Mouse (Mus musculus) heart, embryonic 16.5 days (tissue): ENCODE data around the gene Nkpd1. TPM values are rescaled to one million over a fixed set of nuclear protein-coding genes. Genes with fewer than 3 reads are reported as not detected.

ENCODE experiments used
- ATAC-seq: fragments of 200-750 bp; cut with Nextera tagmentation; replicated peaks from 2 replicates; pipeline ENCODE4 v1.8.0; 2017; ENCODE audit warnings: moderate number of reproducible peaks; ENCODE audit not compliant: insufficient read depth, low FRiP score; ENCODE audit errors: extremely low read depth
- H3K27ac ChIP-seq: fragments of 300-500 bp; sonication (generic); 2 replicates; pipeline ENCODE4 v1.5.1; 2014; ENCODE audit warnings: mild to moderate bottlenecking, low read length, control low read depth, moderate library complexity
- H3K27me3 ChIP-seq: fragments of 300-500 bp; sonication (generic); 2 replicates; pipeline ENCODE4 v1.6.1; 2014; ENCODE audit warnings: low read length, mixed read lengths; ENCODE audit not compliant: control insufficient read depth, insufficient read depth
- H3K36me3 ChIP-seq: fragments of 300-500 bp; sonication (generic); 2 replicates; pipeline ENCODE4 v1.6.1; 2014; ENCODE audit not compliant: control insufficient read depth, insufficient read depth
- H3K4me1 ChIP-seq: fragments of 300-500 bp; sonication (generic); 2 replicates; pipeline ENCODE4 v1.6.1; 2014; ENCODE audit warnings: low read length, mixed read lengths; ENCODE audit not compliant: control insufficient read depth, insufficient read depth
- H3K4me2 ChIP-seq: fragments of 300-500 bp; sonication (generic); 2 replicates; pipeline ENCODE4 v1.6.1; 2014; ENCODE audit warnings: low read depth, mild to moderate bottlenecking, control low read depth, low read length
- H3K4me3 ChIP-seq: fragments of 300-500 bp; sonication (generic); 2 replicates; pipeline ENCODE4 v1.5.1; 2014; ENCODE audit warnings: mild to moderate bottlenecking, control low read depth, low read length
- H3K9ac ChIP-seq: fragments of 300-500 bp; sonication (generic); 2 replicates; pipeline ENCODE4 v1.6.1; 2014; ENCODE audit warnings: low read length, control low read depth
- H3K9me3 ChIP-seq: fragments of 300-500 bp; sonication (generic); replicated peaks from 2 replicates; pipeline ENCODE4 v1.6.1; 2016; ENCODE audit warnings: low read length; ENCODE audit not compliant: control insufficient read depth
- WGBS: fragments of 180-500 bp; shearing (Covaris S2); extraction: QIAGEN DNeasy Blood & Tissue Kit; methylation state at CpG from one replicate; pipeline ENCODE4 v1.1.7; 2014; 5-methylcytosine and 5-hydroxymethylcytosine counted together
- polyA plus RNA-seq: library from polyadenylated mRNA; unstranded; fragments of >200 nt; fragmentation: Nextera tagmentation; extraction: Ambion mirVana; gene quantifications from 2 replicates; pipeline ENCODE4 v1.2.1, GENCODE M21; 2015

Nkpd1 gene
- polyA plus RNA-seq, 1 experiment from 2014 or later: not detected

DNA sequence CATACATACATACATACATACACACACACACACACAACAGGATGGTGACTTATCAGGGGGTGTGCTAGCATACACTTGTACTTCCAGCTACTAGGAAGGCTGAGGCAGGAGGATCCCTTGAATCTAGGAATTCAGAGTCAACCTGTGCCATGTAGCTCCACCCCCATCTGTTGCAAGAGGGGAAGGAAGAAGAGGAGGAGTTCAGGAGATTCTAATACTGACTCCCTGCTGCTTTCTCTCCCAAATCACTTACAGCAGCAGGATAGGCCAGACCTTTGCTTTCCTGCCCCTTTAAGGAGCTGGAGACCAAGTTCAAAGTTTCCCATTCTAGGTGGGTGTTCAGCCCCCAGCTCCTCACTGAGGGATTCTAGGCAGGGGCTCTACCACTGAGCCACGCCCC is 32.1 kb upstream of the Nkpd1 start:
- H3K36me3 ChIP-seq: no peaks in the 10 kb centered on the region
- H3K27ac ChIP-seq: no peak overlapping the region
- H3K4me1 ChIP-seq: no peaks in the 10 kb centered on the region
- no peak overlapping the region for H3K9ac ChIP-seq
- H3K9me3 ChIP-seq: no peaks in the 10 kb centered on the region
- 100% methylated on average over 1 of the region's 1 CpGs for WGBS
- peaks cover 21% of the 10 kb centered on the region for H3K27me3 ChIP-seq
- no peak overlapping the region for H3K4me2 ChIP-seq
- ATAC-seq: no peak
- H3K4me3 ChIP-seq: no peak overlapping the region

DNA sequence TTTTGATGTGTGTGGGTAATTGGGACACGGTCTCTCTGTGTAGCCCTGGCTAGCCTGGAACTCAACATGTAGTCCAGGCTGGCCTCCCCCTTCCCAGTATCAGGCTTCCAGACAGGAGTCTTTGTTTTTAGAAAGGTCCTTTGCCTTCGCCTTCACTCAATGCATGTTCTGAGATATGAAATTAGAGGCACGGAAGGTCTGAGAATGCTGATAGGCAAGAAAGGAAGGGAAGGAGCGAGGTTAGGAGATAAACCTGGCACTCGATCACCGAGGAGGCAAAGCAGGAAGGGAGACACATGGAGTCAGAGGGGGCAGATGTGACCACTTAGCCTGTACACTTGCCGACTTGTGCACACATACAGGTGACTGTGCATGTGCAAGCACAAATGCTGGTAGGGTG is 31.1 kb upstream of the Nkpd1 start:
- no peaks in the 10 kb centered on the region for H3K36me3 ChIP-seq
- no peaks in the 10 kb centered on the region for H3K4me1 ChIP-seq
- no peaks in the 10 kb centered on the region for H3K9me3 ChIP-seq
- peaks cover 28% of the 10 kb centered on the region for H3K27me3 ChIP-seq
- WGBS: 71% methylated on average over 7 of the region's 7 CpGs
- H3K27ac ChIP-seq: no peak overlapping the region
- no peak overlapping the region for H3K4me2 ChIP-seq
- H3K9ac ChIP-seq: no peak overlapping the region
- no peak overlapping the region for H3K4me3 ChIP-seq
- ATAC-seq: no peak

- Histone ChIP-seq H3K4me2 (peak overlapping the region; percentile 43), H3K27me3 (peaks cover 28% of the 10 kb centered on the region)
- WGBS: 21% methylated on average over 31 of the region's 31 CpGs
Observed at GRCm38 (mm10) chr7:19489525-19489924, 28.1 kb upstream of the Nkpd1 start.

GRCm38 (mm10) chr7:19491731-19492130 is 25.9 kb upstream of the Nkpd1 start:
- peak; percentile 39 for ATAC-seq
- 3% methylated on average over 26 of the region's 26 CpGs for WGBS

More at GRCm38 (mm10) chr7:19489525-19489924, 28.1 kb upstream of the Nkpd1 start:
- peak overlapping the region; percentile 27; the same call in 1 of the 2 replicates for H3K4me3 ChIP-seq
- H3K4me1 ChIP-seq: peaks cover 3% of the 10 kb centered on the region
- H3K9me3 ChIP-seq: no peaks in the 10 kb centered on the region
- no peaks in the 10 kb centered on the region for H3K36me3 ChIP-seq
- ATAC-seq: 0 out of 2 replicates have a peak, but pooled peaks have one; percentile 10
- H3K27ac ChIP-seq: no peak overlapping the region
- H3K9ac ChIP-seq: no peak overlapping the region

DNA sequence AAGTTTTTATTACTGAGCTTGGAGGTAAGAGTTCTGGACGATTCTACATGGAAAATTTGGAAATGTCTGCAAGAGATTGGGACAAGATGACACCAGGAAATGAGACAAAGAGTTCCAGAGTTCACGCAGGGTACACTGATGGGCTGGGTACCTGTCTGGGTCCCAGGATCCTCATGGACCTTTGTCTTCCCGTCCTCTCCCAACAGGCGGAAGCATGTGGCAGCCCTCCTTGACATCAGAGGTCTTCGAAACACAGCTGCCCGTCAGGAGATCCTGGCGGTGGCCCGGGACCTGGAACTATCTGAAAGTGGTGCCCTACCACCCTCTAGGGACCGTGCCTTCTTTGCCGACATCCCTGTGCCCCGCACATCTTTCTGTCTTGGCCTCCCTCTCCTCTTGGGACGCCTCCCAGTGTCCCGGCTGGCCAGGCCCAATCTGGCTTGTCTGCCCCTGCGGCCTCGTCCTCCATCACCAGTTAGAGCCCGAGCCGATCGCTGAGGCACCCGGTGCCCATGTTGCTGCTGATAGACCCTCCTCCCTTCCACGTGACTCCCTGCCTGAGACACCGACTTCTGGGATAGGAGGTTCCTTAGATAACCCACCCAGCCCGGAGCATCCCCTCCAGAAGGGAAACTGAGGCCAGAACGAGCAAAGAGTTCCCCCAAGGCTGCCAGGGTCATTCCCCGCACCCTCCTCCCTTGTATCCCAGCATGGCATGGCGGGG is 22.7 kb upstream of the Nkpd1 start:
- 76% methylated on average over 25 of the region's 25 CpGs for WGBS
- Histone ChIP-seq H3K4me2 (no peak overlapping the region), H3K27me3 (peaks cover 11% of the 10 kb centered on the region), H3K9ac (no peak overlapping the region), H3K36me3 (no peaks in the 10 kb centered on the region), H3K4me1 (peaks cover 10% of the 10 kb centered on the region), H3K9me3 (no peaks in the 10 kb centered on the region), H3K4me3 (no peak overlapping the region), H3K27ac (no peak overlapping the region)
- ATAC-seq: no peak

More at GRCm38 (mm10) chr7:19491731-19492130, 25.9 kb upstream of the Nkpd1 start:
- Histone ChIP-seq H3K36me3 (no peaks in the 10 kb centered on the region), H3K9ac (peak overlapping the region; percentile 64), H3K27me3 (peaks cover 28% of the 10 kb centered on the region), H3K4me3 (peak overlapping the region; percentile 32), H3K27ac (no peak overlapping the region), H3K4me1 (peaks cover 10% of the 10 kb centered on the region), H3K4me2 (peak overlapping the region; percentile 63), H3K9me3 (no peaks in the 10 kb centered on the region)

GRCm38 (mm10) chr7:19495521-19496213 is 22.0 kb upstream of the Nkpd1 start:
- H3K9ac ChIP-seq: no peak overlapping the region
- 56% methylated on average over 20 of the region's 20 CpGs for WGBS

DNA sequence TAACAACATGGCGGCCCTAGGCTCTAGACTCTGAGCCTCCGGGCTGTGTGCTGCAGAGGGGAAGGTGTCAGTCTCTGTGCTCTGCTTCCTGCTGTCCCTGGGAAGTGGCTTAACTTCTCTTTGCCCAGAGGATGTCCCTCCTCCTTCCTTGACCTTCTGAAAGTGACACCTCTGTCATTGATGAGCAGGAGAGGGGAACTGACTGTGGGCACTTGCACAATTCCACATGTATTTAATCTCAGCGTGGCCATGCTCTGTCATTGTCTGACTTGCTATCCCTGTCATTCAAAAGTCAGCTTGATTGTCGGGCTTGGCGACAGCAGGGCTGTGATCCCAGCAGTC is 21.5 kb upstream of the Nkpd1 start:
- ATAC-seq: no peak
- Histone ChIP-seq H3K27me3 (peaks cover 3% of the 10 kb centered on the region; the same call in 1 of the 2 replicates), H3K27ac (no peak overlapping the region), H3K4me1 (peaks cover 10% of the 10 kb centered on the region), H3K9me3 (no peaks in the 10 kb centered on the region), H3K9ac (no peak overlapping the region), H3K4me3 (no peak overlapping the region), H3K36me3 (no peaks in the 10 kb centered on the region), H3K4me2 (no peak overlapping the region)
- 65% methylated on average over 5 of the region's 5 CpGs for WGBS

More at GRCm38 (mm10) chr7:19495521-19496213, 22.0 kb upstream of the Nkpd1 start:
- no peak overlapping the region for H3K27ac ChIP-seq
- no peaks in the 10 kb centered on the region for H3K36me3 ChIP-seq
- H3K9me3 ChIP-seq: no peaks in the 10 kb centered on the region
- H3K4me2 ChIP-seq: no peak overlapping the region
- peaks cover 8% of the 10 kb centered on the region for H3K27me3 ChIP-seq
- no peak overlapping the region for H3K4me3 ChIP-seq
- peaks cover 10% of the 10 kb centered on the region for H3K4me1 ChIP-seq
- no peak; the same call in 1 of the 2 replicates for ATAC-seq

- H3K9ac ChIP-seq: no peak overlapping the region
- H3K4me1 ChIP-seq: peaks cover 7% of the 10 kb centered on the region
- no peaks in the 10 kb centered on the region for H3K36me3 ChIP-seq
- no peaks in the 10 kb centered on the region for H3K9me3 ChIP-seq
- no peaks in the 10 kb centered on the region for H3K27me3 ChIP-seq
- no peak overlapping the region for H3K27ac ChIP-seq
- H3K4me2 ChIP-seq: no peak overlapping the region
- no peak overlapping the region for H3K4me3 ChIP-seq
- WGBS: 56% methylated on average over 4 of the region's 4 CpGs
- no peak for ATAC-seq
Observed at GRCm38 (mm10) chr7:19498326-19498725, 19.3 kb upstream of the Nkpd1 start.
